Mouse (Mus musculus): ENCODE data around the gene Vps8. TPM values are rescaled to one million over a fixed set of nuclear protein-coding genes. Genes with fewer than 3 reads are reported as not detected.
A peak's percentile ranks its signal among the peaks of the same experiment; 100 is the strongest.

Gene Vps8
- polyA plus RNA-seq, 1 experiment from 2014 or later, result 14.2 TPM

- H3K27ac ChIP-seq (ENCODE audit: low read depth, low read length), result no peak overlapping the region
- no peak overlapping the region for H3K4me2 ChIP-seq (replicated peaks; ENCODE audit: low read depth, low read length)
- no peaks in the 10 kb centered on the region for H3K27me3 ChIP-seq (ENCODE audit: control insufficient read depth, insufficient read depth, low read length)
- no peak for ATAC-seq (ENCODE audit: low FRiP score, low TSS enrichment)
- WGBS, result 69% methylated on average over 3 of the region's 3 CpGs
- H3K4me1 ChIP-seq (ENCODE audit: control insufficient read depth, insufficient read depth, low read length), result no peaks in the 10 kb centered on the region
- no peak overlapping the region for H3K4me3 ChIP-seq (ENCODE audit: low read length)
- no peak overlapping the region for H3K9ac ChIP-seq (ENCODE audit: low read depth, low read length)
- no peaks in the 10 kb centered on the region for H3K9me3 ChIP-seq (ENCODE audit: control insufficient read depth, low read length)
- H3K36me3 ChIP-seq (ENCODE audit: control insufficient read depth, insufficient read depth, low read length), result no peaks in the 10 kb centered on the region
Measured at GRCm38 (mm10) chr16:21413819-21414218, 9.1 kb upstream of the Vps8 start.

GRCm38 (mm10) chr16:21415128-21415527, 7.8 kb upstream of the Vps8 start:
- no peak overlapping the region for H3K4me2 ChIP-seq (replicated peaks; ENCODE audit: low read depth, low read length)
- H3K9me3 ChIP-seq (ENCODE audit: control insufficient read depth, low read length), result no peaks in the 10 kb centered on the region
- no peaks in the 10 kb centered on the region for H3K27me3 ChIP-seq (ENCODE audit: control insufficient read depth, insufficient read depth, low read length)
- no peak overlapping the region for H3K9ac ChIP-seq (ENCODE audit: low read depth, low read length)
- no peak for ATAC-seq (ENCODE audit: low FRiP score, low TSS enrichment)
- no peaks in the 10 kb centered on the region for H3K36me3 ChIP-seq (ENCODE audit: control insufficient read depth, insufficient read depth, low read length)
- no peak overlapping the region for H3K4me3 ChIP-seq (ENCODE audit: low read length)
- WGBS, result 96% methylated on average over 8 of the region's 8 CpGs
- H3K4me1 ChIP-seq (ENCODE audit: control insufficient read depth, insufficient read depth, low read length), result no peaks in the 10 kb centered on the region
- H3K27ac ChIP-seq (ENCODE audit: low read depth, low read length), result no peak overlapping the region

DNA sequence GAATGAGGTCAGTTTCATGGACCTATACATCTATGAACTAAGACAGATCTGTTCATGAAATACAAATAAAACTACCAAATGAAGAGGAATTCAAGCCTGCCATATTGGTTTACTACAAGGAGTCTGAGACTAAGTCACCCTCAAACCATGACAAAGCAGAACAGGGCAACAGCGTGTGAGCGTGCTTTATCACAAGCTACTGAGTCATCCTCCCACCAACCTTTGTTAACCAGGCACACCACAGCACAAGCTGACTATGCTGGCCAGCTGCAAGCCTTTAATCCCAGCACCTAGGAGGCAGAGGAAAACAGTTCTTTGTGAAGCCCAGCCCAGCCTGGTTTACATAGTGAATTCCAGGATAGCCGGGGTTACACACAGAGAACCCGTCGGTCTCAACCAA, 4.9 kb upstream of the Vps8 start:
- WGBS, result 76% methylated on average over 5 of the region's 5 CpGs
- Histone ChIP-seq H3K4me1 (ENCODE audit: control insufficient read depth, insufficient read depth, low read length) (no peaks in the 10 kb centered on the region), H3K4me3 (ENCODE audit: low read length) (no peak overlapping the region), H3K9ac (ENCODE audit: low read depth, low read length) (no peak overlapping the region), H3K27me3 (ENCODE audit: control insufficient read depth, insufficient read depth, low read length) (no peaks in the 10 kb centered on the region), H3K36me3 (ENCODE audit: control insufficient read depth, insufficient read depth, low read length) (no peaks in the 10 kb centered on the region), H3K4me2 (replicated peaks; ENCODE audit: low read depth, low read length) (no peak overlapping the region), H3K9me3 (ENCODE audit: control insufficient read depth, low read length) (no peaks in the 10 kb centered on the region), H3K27ac (ENCODE audit: low read depth, low read length) (no peak overlapping the region)
- no peak for ATAC-seq (ENCODE audit: low FRiP score, low TSS enrichment)

- H3K9me3 ChIP-seq (ENCODE audit: control insufficient read depth, low read length), result no peaks in the 10 kb centered on the region
- H3K4me2 ChIP-seq (replicated peaks; ENCODE audit: low read depth, low read length), result peak overlapping the region; percentile 95
- H3K36me3 ChIP-seq (ENCODE audit: control insufficient read depth, insufficient read depth, low read length), result no peaks in the 10 kb centered on the region
- peak; percentile 72 for ATAC-seq (ENCODE audit: low FRiP score, low TSS enrichment)
- H3K4me1 ChIP-seq (ENCODE audit: control insufficient read depth, insufficient read depth, low read length), result peaks cover 9% of the 10 kb centered on the region; the same call in 1 of the 2 replicates
- H3K27me3 ChIP-seq (ENCODE audit: control insufficient read depth, insufficient read depth, low read length), result no peaks in the 10 kb centered on the region
- peak overlapping the region; percentile 66 for H3K27ac ChIP-seq (ENCODE audit: low read depth, low read length)
- WGBS, result 2% methylated on average over 10 of the region's 10 CpGs
- H3K9ac ChIP-seq (ENCODE audit: low read depth, low read length), result peak overlapping the region; percentile 82
- peak overlapping the region; percentile 89 for H3K4me3 ChIP-seq (ENCODE audit: low read length)
Measured at GRCm38 (mm10) chr16:21423546-21423910, 610 bp downstream of the Vps8 start.

DNA sequence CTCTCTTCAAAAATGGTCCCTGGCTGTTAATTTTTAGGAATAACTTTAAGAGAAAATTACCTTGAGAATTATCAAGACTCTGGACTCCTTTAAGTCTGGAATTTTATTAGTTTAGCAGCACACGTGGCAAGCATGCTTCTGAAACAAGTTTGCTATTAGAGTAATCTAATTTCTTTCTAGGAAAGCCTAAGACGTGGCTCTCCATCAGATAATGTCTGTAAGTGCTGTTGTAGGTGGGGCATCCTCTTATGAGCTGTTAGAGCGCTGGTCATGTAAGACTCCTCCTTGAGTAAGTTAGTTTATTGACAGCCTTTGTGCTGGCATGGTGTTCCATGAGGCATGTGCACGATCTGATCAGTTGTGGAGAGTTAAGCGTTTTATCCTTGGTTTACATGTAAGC, 5.2 kb downstream of the Vps8 start:
- Histone ChIP-seq H3K27ac (ENCODE audit: low read depth, low read length) (no peak overlapping the region), H3K4me2 (replicated peaks; ENCODE audit: low read depth, low read length) (no peak overlapping the region), H3K9me3 (ENCODE audit: control insufficient read depth, low read length) (0 out of 2 replicates have a peak, but pooled peaks cover 4% of the 10 kb centered on the region), H3K4me1 (ENCODE audit: control insufficient read depth, insufficient read depth, low read length) (peaks cover 19% of the 10 kb centered on the region; the same call in 1 of the 2 replicates), H3K27me3 (ENCODE audit: control insufficient read depth, insufficient read depth, low read length) (no peaks in the 10 kb centered on the region), H3K4me3 (ENCODE audit: low read length) (no peak overlapping the region), H3K9ac (ENCODE audit: low read depth, low read length) (no peak overlapping the region), H3K36me3 (ENCODE audit: control insufficient read depth, insufficient read depth, low read length) (no peaks in the 10 kb centered on the region)
- ATAC-seq (ENCODE audit: low FRiP score, low TSS enrichment), result no peak
- 68% methylated on average over 5 of the region's 5 CpGs for WGBS

GRCm38 (mm10) chr16:21430377-21431060, 7.6 kb downstream of the Vps8 start:
- H3K9me3 ChIP-seq (ENCODE audit: control insufficient read depth, low read length), result 0 out of 2 replicates have a peak, but pooled peaks cover 4% of the 10 kb centered on the region
- peak; percentile 65 for ATAC-seq (ENCODE audit: low FRiP score, low TSS enrichment)
- no peaks in the 10 kb centered on the region for H3K27me3 ChIP-seq (ENCODE audit: control insufficient read depth, insufficient read depth, low read length)
- no peak overlapping the region for H3K27ac ChIP-seq (ENCODE audit: low read depth, low read length)
- no peak overlapping the region for H3K4me3 ChIP-seq (ENCODE audit: low read length)
- no peak overlapping the region for H3K9ac ChIP-seq (ENCODE audit: low read depth, low read length)
- H3K4me2 ChIP-seq (replicated peaks; ENCODE audit: low read depth, low read length), result no peak overlapping the region
- H3K4me1 ChIP-seq (ENCODE audit: control insufficient read depth, insufficient read depth, low read length), result peaks cover 11% of the 10 kb centered on the region; the same call in 1 of the 2 replicates
- 62% methylated on average over 2 of the region's 2 CpGs for WGBS
- no peaks in the 10 kb centered on the region for H3K36me3 ChIP-seq (ENCODE audit: control insufficient read depth, insufficient read depth, low read length)

DNA sequence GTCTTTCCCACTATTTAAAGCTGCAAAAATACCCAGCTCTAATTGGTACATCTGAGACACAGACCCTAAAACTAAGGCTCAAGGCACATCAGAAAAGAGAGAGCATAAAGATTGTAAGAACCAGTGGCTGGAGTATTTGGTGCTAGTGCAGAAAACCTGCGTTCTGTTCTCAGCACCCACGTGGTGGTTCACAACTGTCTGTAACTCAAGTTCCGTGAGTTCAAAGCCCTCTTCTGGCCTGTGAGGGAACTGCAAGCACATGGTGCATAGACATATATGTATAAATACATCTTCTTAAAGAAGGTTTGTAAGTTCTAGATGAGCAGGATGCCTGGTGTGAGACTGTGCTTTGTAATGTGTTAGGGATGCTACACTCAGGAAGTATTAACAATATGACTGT, 8.7 kb downstream of the Vps8 start:
- H3K4me3 ChIP-seq (ENCODE audit: low read length), result no peak overlapping the region
- H3K4me1 ChIP-seq (ENCODE audit: control insufficient read depth, insufficient read depth, low read length), result peaks cover 11% of the 10 kb centered on the region; the same call in 1 of the 2 replicates
- no peaks in the 10 kb centered on the region for H3K36me3 ChIP-seq (ENCODE audit: control insufficient read depth, insufficient read depth, low read length)
- no peaks in the 10 kb centered on the region for H3K27me3 ChIP-seq (ENCODE audit: control insufficient read depth, insufficient read depth, low read length)
- WGBS, result 90% methylated on average over 3 of the region's 3 CpGs
- no peak overlapping the region for H3K27ac ChIP-seq (ENCODE audit: low read depth, low read length)
- ATAC-seq (ENCODE audit: low FRiP score, low TSS enrichment), result no peak
- 0 out of 2 replicates have a peak, but pooled peaks cover 4% of the 10 kb centered on the region for H3K9me3 ChIP-seq (ENCODE audit: control insufficient read depth, low read length)
- H3K9ac ChIP-seq (ENCODE audit: low read depth, low read length), result no peak overlapping the region
- H3K4me2 ChIP-seq (replicated peaks; ENCODE audit: low read depth, low read length), result no peak overlapping the region

DNA sequence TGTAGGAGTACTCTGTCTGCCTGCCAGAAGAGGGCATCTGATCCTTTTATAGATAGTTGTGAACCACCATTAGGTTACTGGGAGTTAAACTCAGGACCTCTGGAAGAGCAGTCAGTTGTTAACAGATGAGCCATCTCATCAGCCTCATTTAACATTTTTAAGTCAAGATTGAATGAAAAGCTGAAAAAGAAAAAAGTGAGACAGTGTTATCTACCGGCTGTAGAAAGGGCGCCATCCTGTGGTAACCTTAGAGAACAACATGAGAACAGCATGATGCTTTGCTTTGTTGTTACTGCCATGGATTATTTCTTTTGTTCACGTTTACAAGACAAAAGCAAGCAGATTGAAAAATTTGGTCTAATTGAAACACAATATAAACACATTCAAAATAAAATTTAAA, 10.6 kb downstream of the Vps8 start:
- Histone ChIP-seq H3K9me3 (ENCODE audit: control insufficient read depth, low read length) (0 out of 2 replicates have a peak, but pooled peaks cover 4% of the 10 kb centered on the region), H3K27ac (ENCODE audit: low read depth, low read length) (no peak overlapping the region), H3K27me3 (ENCODE audit: control insufficient read depth, insufficient read depth, low read length) (no peaks in the 10 kb centered on the region), H3K36me3 (ENCODE audit: control insufficient read depth, insufficient read depth, low read length) (no peaks in the 10 kb centered on the region), H3K4me1 (ENCODE audit: control insufficient read depth, insufficient read depth, low read length) (peaks cover 10% of the 10 kb centered on the region; the same call in 1 of the 2 replicates), H3K4me2 (replicated peaks; ENCODE audit: low read depth, low read length) (no peak overlapping the region), H3K9ac (ENCODE audit: low read depth, low read length) (no peak overlapping the region), H3K4me3 (ENCODE audit: low read length) (no peak overlapping the region)
- no peak for ATAC-seq (ENCODE audit: low FRiP score, low TSS enrichment)
- 48% methylated on average over 3 of the region's 3 CpGs for WGBS

GRCm38 (mm10) chr16:21441012-21441411, 18.1 kb downstream of the Vps8 start:
- no peak for ATAC-seq (ENCODE audit: low FRiP score, low TSS enrichment)
- H3K27ac ChIP-seq (ENCODE audit: low read depth, low read length), result no peak overlapping the region
- no peaks in the 10 kb centered on the region for H3K4me1 ChIP-seq (ENCODE audit: control insufficient read depth, insufficient read depth, low read length)

More at GRCm38 (mm10) chr16:21441012-21441411, 18.1 kb downstream of the Vps8 start:
- Histone ChIP-seq H3K27me3 (ENCODE audit: control insufficient read depth, insufficient read depth, low read length) (no peaks in the 10 kb centered on the region), H3K4me3 (ENCODE audit: low read length) (no peak overlapping the region), H3K9ac (ENCODE audit: low read depth, low read length) (no peak overlapping the region), H3K4me2 (replicated peaks; ENCODE audit: low read depth, low read length) (no peak overlapping the region), H3K36me3 (ENCODE audit: control insufficient read depth, insufficient read depth, low read length) (peaks cover 2% of the 10 kb centered on the region; the same call in 1 of the 2 replicates), H3K9me3 (ENCODE audit: control insufficient read depth, low read length) (no peaks in the 10 kb centered on the region)

Measured in kidney, embryonic 14.5 days (tissue).